In genomic region chr3:117606383-117606782, GRCm38 (mm10) we compare ENCODE assay signal across 23 mouse cellular contexts. TPM values are rescaled to one million over a fixed set of nuclear protein-coding genes. Genes with fewer than 3 reads are reported as not detected.
A peak's percentile ranks its signal among the peaks of the same experiment; 100 is the strongest.
DNase-seq lines count a peak whose midpoint lies in the region; ATAC-seq and TF ChIP-seq lines count a peak whose summit lies in the region.
"Had no signal": no experiment of that assay in that cellular context is flagged by ENCODE, and none has a peak within 500 bp of the region (broad histone marks: within the 10 kb centered on the region; RNA-seq: fewer than 3 reads in every experiment).

No protein-coding gene starts in this region.

- DNase-seq in heart, postnatal 36 days = no peak
- DNase-seq in heart, postnatal 4 days = no peak
- DNase-seq in lung, embryonic 14.5 days = peak; percentile 31
- DNase-seq in lung, postnatal 36 days = no peak
- DNase-seq: adrenal gland, adult 8-10 months; adrenal gland, postnatal 36 days; B cell, adult 2 months; cerebellum, adult 8-10 months; cerebellum, postnatal 14 days; embryo, embryonic 11 days; gastrocnemius, postnatal 10 days; kidney, adult 18-20 months had no signal

- intact Hi-C loops in heart, postnatal 36 days (cut with DNase I) = no loop called here

- ATAC-seq in heart, embryonic 11.5 days (replicated peaks; ENCODE audit: insufficient number of reproducible peaks, low FRiP score, low TSS enrichment) = no peak
- ATAC-seq in heart, embryonic 15.5 days (replicated peaks; ENCODE audit: insufficient number of reproducible peaks, insufficient read depth, low FRiP score, low read depth) = no peak
- ATAC-seq in lung, embryonic 14.5 days (ENCODE audit: insufficient read depth) = peak; percentile 52; the same call in 1 of the 2 replicates
- ATAC-seq in forebrain, embryonic 15.5 days (replicated peaks) = no peak
- ATAC-seq: CD4-positive, CD25-positive, alpha-beta regulatory T cell, adult 4 months; forebrain, embryonic 16.5 days; intestine, embryonic 15.5 days had no signal

- no peak for TF ChIP-seq CTCF in lung, embryonic 14.5 days (IDR thresholded peaks at IDR 0.05; ENCODE audit: low read depth)

- no peaks in the 10 kb centered on the region for H3K9me3 ChIP-seq in heart, embryonic 11.5 days (replicated peaks; ENCODE audit: control insufficient read depth, low read length)
- no peaks in the 10 kb centered on the region for H3K9me3 ChIP-seq in heart, embryonic 15.5 days (replicated peaks)
- no peaks in the 10 kb centered on the region for H3K9me3 ChIP-seq in lung, embryonic 14.5 days (ENCODE audit: low read depth, low read length)
- no peaks in the 10 kb centered on the region for H3K9me3 ChIP-seq in forebrain, embryonic 15.5 days
- H3K9me3 ChIP-seq: embryonic facial prominence, embryonic 15.5 days; hindbrain, embryonic 10.5 days; intestine, embryonic 15.5 days had no signal

- no peaks in the 10 kb centered on the region for H3K36me3 ChIP-seq in heart, embryonic 11.5 days (ENCODE audit: control insufficient read depth, insufficient read depth, low read length)
- no peaks in the 10 kb centered on the region for H3K36me3 ChIP-seq in heart, embryonic 15.5 days
- no peaks in the 10 kb centered on the region for H3K36me3 ChIP-seq in lung, embryonic 14.5 days (ENCODE audit: insufficient read depth)
- H3K36me3 ChIP-seq in forebrain, embryonic 15.5 days = no peaks in the 10 kb centered on the region
- H3K36me3 ChIP-seq: embryonic facial prominence, embryonic 15.5 days; G1E; hindbrain, embryonic 10.5 days; intestine, embryonic 15.5 days had no signal

- no peak overlapping the region for H3K4me2 ChIP-seq in heart, embryonic 11.5 days
- H3K4me2 ChIP-seq in heart, embryonic 15.5 days = no peak overlapping the region
- H3K4me2 ChIP-seq in lung, embryonic 14.5 days = no peak overlapping the region
- H3K4me2 ChIP-seq in forebrain, embryonic 15.5 days (replicated peaks) = no peak overlapping the region
- H3K4me2 ChIP-seq: embryonic facial prominence, embryonic 15.5 days; hindbrain, embryonic 14.5 days; intestine, embryonic 15.5 days had no signal

- no peak overlapping the region for H3K9ac ChIP-seq in heart, embryonic 11.5 days (ENCODE audit: low read depth, low read length)
- H3K9ac ChIP-seq in heart, embryonic 15.5 days = no peak overlapping the region
- H3K9ac ChIP-seq in lung, embryonic 14.5 days = no peak overlapping the region
- H3K9ac ChIP-seq in forebrain, embryonic 15.5 days (replicated peaks) = no peak overlapping the region
- H3K9ac ChIP-seq: embryonic facial prominence, embryonic 15.5 days; hindbrain, embryonic 14.5 days; intestine, embryonic 15.5 days had no signal

- H3K4me3 ChIP-seq in heart, embryonic 11.5 days (ENCODE audit: low read depth, low read length) = no peak overlapping the region
- no peak overlapping the region for H3K4me3 ChIP-seq in heart, embryonic 15.5 days
- H3K4me3 ChIP-seq in lung, embryonic 14.5 days (ENCODE audit: low read depth, low read length) = no peak overlapping the region
- no peak overlapping the region for H3K4me3 ChIP-seq in forebrain, embryonic 15.5 days
- H3K4me3 ChIP-seq: embryonic facial prominence, embryonic 15.5 days; hindbrain, embryonic 10.5 days; intestine, embryonic 15.5 days had no signal

- no peaks in the 10 kb centered on the region for H3K27me3 ChIP-seq in heart, embryonic 11.5 days (ENCODE audit: control insufficient read depth, insufficient read depth, low read length)
- H3K27me3 ChIP-seq in heart, embryonic 15.5 days = no peaks in the 10 kb centered on the region
- no peaks in the 10 kb centered on the region for H3K27me3 ChIP-seq in lung, embryonic 14.5 days (ENCODE audit: insufficient read depth, low read length)
- no peaks in the 10 kb centered on the region for H3K27me3 ChIP-seq in forebrain, embryonic 15.5 days
- H3K27me3 ChIP-seq: embryonic facial prominence, embryonic 15.5 days; intestine, embryonic 15.5 days had no signal

- peaks cover 14% of the 10 kb centered on the region for H3K4me1 ChIP-seq in heart, embryonic 11.5 days (ENCODE audit: control insufficient read depth, insufficient read depth, low read length)
- peaks cover 20% of the 10 kb centered on the region for H3K4me1 ChIP-seq in heart, embryonic 15.5 days (replicated peaks)
- no peaks in the 10 kb centered on the region for H3K4me1 ChIP-seq in lung, embryonic 14.5 days (ENCODE audit: insufficient read depth)
- H3K4me1 ChIP-seq in forebrain, embryonic 15.5 days = no peaks in the 10 kb centered on the region
- H3K4me1 ChIP-seq: embryonic facial prominence, embryonic 15.5 days; hindbrain, embryonic 10.5 days; intestine, embryonic 15.5 days had no signal

- H3K27ac ChIP-seq in heart, embryonic 11.5 days (ENCODE audit: low read depth, low read length) = peak overlapping the region; percentile 22; the same call in 1 of the 2 replicates
- peak overlapping the region; percentile 58 for H3K27ac ChIP-seq in heart, embryonic 15.5 days
- H3K27ac ChIP-seq in lung, embryonic 14.5 days (ENCODE audit: low read depth) = no peak overlapping the region
- H3K27ac ChIP-seq in forebrain, embryonic 15.5 days (replicated peaks) = no peak overlapping the region
- H3K27ac ChIP-seq: embryonic facial prominence, embryonic 15.5 days; hindbrain, embryonic 10.5 days; hindbrain, embryonic 14.5 days; intestine, embryonic 15.5 days had no signal

RNA-seq across cellular contexts. Expression of gene Plppr5, which starts 31.7 kb away (rescaled TPM):
- 4.6 and 4.8 TPM in 2 replicates for polyA plus RNA-seq in heart, embryonic 11.5 days (2014; fragmentation: Nextera tagmentation; extraction: Ambion mirVana)
- total RNA-seq in heart, postnatal 36 days (2021) = under 1 TPM; 0.08 to 0.33 TPM
- polyA plus RNA-seq in heart, embryonic 15.5 days (2015; fragmentation: Nextera tagmentation; extraction: Ambion mirVana) = 2.7 and 2.8 TPM in 2 replicates
- 1 to 10 TPM; 1.0 TPM for total RNA-seq in heart, postnatal 4 days (2021)
- 1.7 and 1.9 TPM in 2 replicates for polyA plus RNA-seq in lung, embryonic 14.5 days (2014; fragmentation: Nextera tagmentation; extraction: Ambion mirVana)
- polyA plus RNA-seq in forebrain, embryonic 15.5 days (2015; fragmentation: Nextera tagmentation; extraction: Ambion mirVana) = 7.0 and 7.4 TPM in 2 replicates
- total RNA-seq: common myeloid progenitor, adult 5-6 weeks had no signal
- polyA plus RNA-seq: CD4-positive, CD25-positive, alpha-beta regulatory T cell, adult 4 months; G1E had no signal

Comparison
In these comparisons a context has a peak if more than half of its experiments do, and no peak if none do; other contexts are left out.
1. H3K27ac ChIP-seq: peak in heart, embryonic 11.5 days (single experiment) and heart, embryonic 15.5 days (single experiment); none in lung, embryonic 14.5 days (single experiment) and forebrain, embryonic 15.5 days (single experiment).